Mouse (Mus musculus): Measurements from ENCODE around the gene Plpp3.

Gene Plpp3

GRCm38 (mm10) chr4:105158651-105159530 lies 1.7 kb downstream of the Plpp3 start:
- DNase-seq (ENCODE audit: low spot score in 2 of 2) = no peak

- no peak for DNase-seq (ENCODE audit: low spot score in 2 of 2)
Observed at GRCm38 (mm10) chr4:105159531-105159870, 2.4 kb downstream of the Plpp3 start.

- DNase-seq (ENCODE audit: low spot score in 2 of 2) = no peak
Observed at GRCm38 (mm10) chr4:105160470-105160869, 3.3 kb downstream of the Plpp3 start.

GRCm38 (mm10) chr4:105162014-105162413 lies 4.9 kb downstream of the Plpp3 start:
- no peak for DNase-seq (ENCODE audit: low spot score in 2 of 2)

GRCm38 (mm10) chr4:105162676-105163075 lies 5.5 kb downstream of the Plpp3 start:
- DNase-seq (ENCODE audit: low spot score in 2 of 2) = no peak

- no peak for DNase-seq (ENCODE audit: low spot score in 2 of 2)
Observed at GRCm38 (mm10) chr4:105163981-105164411, 6.8 kb downstream of the Plpp3 start.

- no peak for DNase-seq (ENCODE audit: low spot score in 2 of 2)
Observed at GRCm38 (mm10) chr4:105164952-105165351, 7.8 kb downstream of the Plpp3 start.

GRCm38 (mm10) chr4:105169093-105169571 lies 12.0 kb downstream of the Plpp3 start:
- DNase-seq (ENCODE audit: low spot score in 2 of 2) = no peak

- no peak for DNase-seq (ENCODE audit: low spot score in 2 of 2)
Observed at GRCm38 (mm10) chr4:105169826-105170810, 13.0 kb downstream of the Plpp3 start.

- DNase-seq (ENCODE audit: low spot score in 2 of 2) = no peak
Observed at GRCm38 (mm10) chr4:105170811-105171401, 13.8 kb downstream of the Plpp3 start.

GRCm38 (mm10) chr4:105171432-105171831 lies 14.3 kb downstream of the Plpp3 start:
- no peak for DNase-seq (ENCODE audit: low spot score in 2 of 2)

- no peak for DNase-seq (ENCODE audit: low spot score in 2 of 2)
Observed at GRCm38 (mm10) chr4:105174778-105175177, 17.6 kb downstream of the Plpp3 start.

- peak; percentile 42 to 53 for DNase-seq (ENCODE audit: low spot score in 2 of 2)
Observed at GRCm38 (mm10) chr4:105175255-105176035, 18.3 kb downstream of the Plpp3 start.

GRCm38 (mm10) chr4:105181014-105181658 lies 24.0 kb downstream of the Plpp3 start:
- DNase-seq (ENCODE audit: low spot score in 2 of 2) = peak; percentile 37 to 55

GRCm38 (mm10) chr4:105181659-105182167 lies 24.6 kb downstream of the Plpp3 start:
- DNase-seq (ENCODE audit: low spot score in 2 of 2) = no peak

- DNase-seq (ENCODE audit: low spot score in 2 of 2) = no peak
Observed at GRCm38 (mm10) chr4:105182249-105182648, 25.1 kb downstream of the Plpp3 start.

GRCm38 (mm10) chr4:105184490-105184889 lies 27.3 kb downstream of the Plpp3 start:
- no peak for DNase-seq (ENCODE audit: low spot score in 2 of 2)

- DNase-seq (ENCODE audit: low spot score in 2 of 2) = no peak
Observed at GRCm38 (mm10) chr4:105184924-105185323, 27.8 kb downstream of the Plpp3 start.

- no peak for DNase-seq (ENCODE audit: low spot score in 2 of 2)
Observed at GRCm38 (mm10) chr4:105186654-105187053, 29.5 kb downstream of the Plpp3 start.

- no peak for DNase-seq (ENCODE audit: low spot score in 2 of 2)
Observed at GRCm38 (mm10) chr4:105187873-105188272, 30.7 kb downstream of the Plpp3 start.

All from right cerebral cortex, adult 2 months (tissue).